ENCODE assay signal across 8 mouse cellular contexts in genomic region chr12:83597025-83597501, GRCm38 (mm10). TPM values are rescaled to one million over a fixed set of nuclear protein-coding genes. Genes with fewer than 3 reads are reported as not detected.
DNase-seq lines count a peak whose midpoint lies in the region; ATAC-seq lines count a peak whose summit lies in the region.

Gene Zfyve1, minus strand, starts transcription at chr12:83597222.

- peak within 1 kb of the TSS; percentile 96 for H3K9ac ChIP-seq in hindbrain, embryonic 12.5 days

- peak; percentile 99 for ATAC-seq in hindbrain, embryonic 12.5 days (ENCODE audit: low FRiP score)

- DNase-seq in NIH3T3 (ENCODE audit: low read depth) = peak; percentile 98
- DNase-seq in cerebellum, postnatal 10 days = peak; percentile 94 to 97
- DNase-seq in frontal cortex, postnatal 10 days (ENCODE audit: low spot score in 2 of 2) = peak; percentile 94 to 95
- DNase-seq in layer of hippocampus, postnatal 14 days (ENCODE audit: low spot score in 2 of 2) = peak; percentile 90 to 97
- DNase-seq in lung, postnatal 14 days = peak; percentile 91
- DNase-seq in retina, adult 2 months (ENCODE audit: low read depth, low spot score) = peak; percentile 91
- DNase-seq in thymus, postnatal 36 days = peak; percentile 89 to 94

- peaks cover 25% of the 10 kb centered on the region for H3K4me1 ChIP-seq in hindbrain, embryonic 12.5 days

- peaks cover 28% of the 10 kb centered on the region for H3K36me3 ChIP-seq in hindbrain, embryonic 12.5 days

- H3K4me2 ChIP-seq in hindbrain, embryonic 12.5 days (replicated peaks) = peak within 1 kb of the TSS; percentile 67

- no peaks in the 10 kb centered on the region for H3K27me3 ChIP-seq in hindbrain, embryonic 12.5 days

- H3K4me3 ChIP-seq in hindbrain, embryonic 12.5 days = peak within 1 kb of the TSS; percentile 95

- 0% methylated on average over 28 of the region's 28 CpGs for whole genome bisulfite sequencing in hindbrain, embryonic 12.5 days

- no peaks in the 10 kb centered on the region for H3K9me3 ChIP-seq in hindbrain, embryonic 12.5 days (replicated peaks)

- peak within 1 kb of the TSS; percentile 95 for H3K27ac ChIP-seq in hindbrain, embryonic 12.5 days

RNA-seq across cellular contexts. Expression of gene Zfyve1, which starts in this region (rescaled TPM):
- 35.0 and 37.7 TPM in 2 replicates for polyA plus RNA-seq in hindbrain, embryonic 12.5 days (2016; fragmentation: Nextera tagmentation; extraction: Ambion mirVana)
- total RNA-seq in layer of hippocampus, postnatal 14 days (2021) = 10 to 100 TPM; 38.8 to 42.7 TPM

Comparison
In these comparisons a context has a peak if more than half of its experiments do, and no peak if none do; other contexts are left out.
1. Peak in every context shown above with its lines: DNase-seq, ATAC-seq, H3K4me3 ChIP-seq and H3K27ac ChIP-seq.